Mouse (Mus musculus): ENCODE results near the gene 5830473C10Rik.
"Not testable (repeated sequence)": the region's sequence is repeated elsewhere in the genome, so short reads cannot be mapped to it uniquely, and the experiment has no call there.

5830473C10Rik gene

DNA sequence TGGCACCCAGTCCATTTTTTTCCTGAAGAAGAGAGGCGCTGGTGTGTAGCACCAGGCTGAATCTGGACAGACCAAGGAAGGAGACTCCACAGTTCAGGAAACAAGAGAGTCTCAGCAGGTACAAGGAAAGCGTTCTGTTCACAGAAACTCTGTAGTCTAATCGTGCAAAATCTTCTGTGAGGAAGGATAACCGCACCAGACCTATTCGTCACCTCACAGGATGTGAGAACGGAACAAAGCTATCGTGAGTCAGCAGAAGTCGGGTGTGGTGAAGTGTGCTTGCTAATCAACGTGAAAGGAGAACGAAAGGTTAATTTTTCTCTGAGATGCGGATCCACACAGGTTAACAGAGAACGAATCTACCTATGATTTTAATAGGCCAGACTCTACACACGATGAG lies 34.0 kb downstream of the 5830473C10Rik start:
- DNase-seq (ENCODE audit: low spot score): no peak

- no peak for DNase-seq (ENCODE audit: low spot score)
Observed at GRCm38 (mm10) chr5:90596155-90596554, 35.2 kb downstream of the 5830473C10Rik start.

- DNase-seq (ENCODE audit: low spot score): no peak
Observed at GRCm38 (mm10) chr5:90601469-90601868, 40.6 kb downstream of the 5830473C10Rik start.

- no peak for DNase-seq (ENCODE audit: low spot score)
Observed at GRCm38 (mm10) chr5:90603407-90603923, 42.6 kb downstream of the 5830473C10Rik start.

- DNase-seq (ENCODE audit: low spot score): no peak
Observed at GRCm38 (mm10) chr5:90608906-90609305, 48.0 kb downstream of the 5830473C10Rik start.

GRCm38 (mm10) chr5:90611388-90611787 lies 50.5 kb downstream of the 5830473C10Rik start:
- no peak for DNase-seq (ENCODE audit: low spot score)

DNA sequence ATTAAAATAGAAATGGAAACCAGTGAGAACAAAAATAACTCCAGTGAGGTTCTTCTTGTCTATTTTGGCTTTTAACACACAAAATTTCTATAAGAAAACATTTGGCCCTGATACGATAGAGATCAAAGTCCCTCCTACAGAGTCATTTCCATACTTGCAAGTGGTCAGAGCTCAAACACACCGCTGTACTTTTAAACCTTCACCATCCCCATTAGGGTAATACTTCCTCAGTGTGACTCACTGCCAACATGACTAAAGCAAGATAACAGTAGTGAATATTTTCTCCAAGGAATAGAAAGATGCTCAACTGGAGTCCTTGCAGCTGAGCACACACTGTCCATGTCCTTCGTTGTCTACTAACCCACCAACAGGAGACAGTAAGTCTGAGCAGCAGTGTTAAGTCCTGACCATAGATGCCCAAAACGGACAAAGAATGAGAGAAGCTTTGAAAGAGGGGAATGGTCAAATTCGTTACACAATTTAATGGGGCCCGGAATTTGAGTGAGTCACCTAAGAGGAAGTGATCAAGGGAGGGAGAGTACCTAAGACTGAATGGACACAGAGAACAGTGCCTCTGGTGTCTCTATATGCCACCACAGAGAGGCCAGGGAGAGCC lies 51.2 kb downstream of the 5830473C10Rik start:
- no peak for DNase-seq (ENCODE audit: low spot score)

DNA sequence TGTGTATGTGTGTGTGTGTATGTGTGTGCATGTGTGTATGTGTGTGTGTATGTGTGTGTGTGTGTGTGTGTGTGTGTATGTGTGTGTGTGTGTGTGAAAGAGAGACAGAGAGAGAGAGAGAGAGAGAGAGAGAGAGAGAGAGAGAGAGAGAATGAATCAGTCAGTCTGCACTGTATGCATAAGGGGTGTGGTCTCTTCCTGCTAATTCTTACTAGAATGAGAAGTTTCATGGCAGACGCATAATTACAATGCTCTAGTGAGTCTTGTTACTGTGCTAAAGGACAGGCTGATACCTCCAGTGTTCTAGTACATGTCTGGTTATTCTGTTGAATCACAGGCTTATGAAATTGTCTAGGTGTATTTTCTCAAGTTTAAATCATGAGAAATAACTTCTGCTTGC lies 51.8 kb downstream of the 5830473C10Rik start:
- DNase-seq (ENCODE audit: low spot score): not testable (repeated sequence)

GRCm38 (mm10) chr5:90617859-90618258 lies 57.0 kb downstream of the 5830473C10Rik start:
- no peak for DNase-seq (ENCODE audit: low spot score)

GRCm38 (mm10) chr5:90621316-90621715 lies 60.4 kb downstream of the 5830473C10Rik start:
- no peak for DNase-seq (ENCODE audit: low spot score)

GRCm38 (mm10) chr5:90621726-90622125 lies 60.8 kb downstream of the 5830473C10Rik start:
- DNase-seq (ENCODE audit: low spot score): no peak

GRCm38 (mm10) chr5:90623209-90623608 lies 62.3 kb downstream of the 5830473C10Rik start:
- no peak for DNase-seq (ENCODE audit: low spot score)

DNA sequence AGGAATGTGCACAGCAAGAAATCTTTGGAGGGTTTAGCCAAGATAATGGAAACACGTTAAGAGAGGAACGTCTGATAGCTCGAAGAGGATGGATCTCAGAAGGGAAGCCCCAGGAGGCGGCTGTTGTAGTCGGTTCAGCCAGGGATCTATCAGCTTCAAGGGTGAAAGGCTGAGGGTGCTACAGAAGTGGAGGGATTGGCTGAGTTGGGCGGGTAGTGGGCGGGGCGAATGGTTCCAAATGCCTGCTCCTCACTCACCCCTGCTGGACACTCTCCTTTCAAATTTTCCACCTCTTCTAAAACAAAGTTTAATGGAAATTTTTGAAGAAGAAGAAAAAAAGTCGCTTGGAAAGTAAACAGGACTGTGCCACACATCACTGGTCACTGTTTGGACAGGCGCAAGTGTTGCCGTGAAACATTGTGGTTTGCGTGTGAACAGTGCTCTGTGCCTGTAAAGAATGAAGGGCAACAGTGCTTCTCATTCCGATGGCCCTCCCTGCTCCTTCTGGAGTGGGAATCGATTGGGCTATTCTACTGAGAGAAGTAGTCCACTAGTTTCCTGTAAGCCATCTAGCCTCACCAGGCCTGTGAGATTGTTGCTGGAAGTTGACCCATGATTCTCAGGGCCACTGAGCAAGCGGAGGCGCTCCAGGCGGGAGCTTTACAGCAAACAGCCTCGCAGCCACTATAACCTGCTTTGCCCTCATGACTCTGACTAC lies 64.0 kb downstream of the 5830473C10Rik start:
- no peak for DNase-seq (ENCODE audit: low spot score)

- DNase-seq (ENCODE audit: low spot score): no peak
Observed at GRCm38 (mm10) chr5:90627423-90627822, 66.5 kb downstream of the 5830473C10Rik start.

DNA sequence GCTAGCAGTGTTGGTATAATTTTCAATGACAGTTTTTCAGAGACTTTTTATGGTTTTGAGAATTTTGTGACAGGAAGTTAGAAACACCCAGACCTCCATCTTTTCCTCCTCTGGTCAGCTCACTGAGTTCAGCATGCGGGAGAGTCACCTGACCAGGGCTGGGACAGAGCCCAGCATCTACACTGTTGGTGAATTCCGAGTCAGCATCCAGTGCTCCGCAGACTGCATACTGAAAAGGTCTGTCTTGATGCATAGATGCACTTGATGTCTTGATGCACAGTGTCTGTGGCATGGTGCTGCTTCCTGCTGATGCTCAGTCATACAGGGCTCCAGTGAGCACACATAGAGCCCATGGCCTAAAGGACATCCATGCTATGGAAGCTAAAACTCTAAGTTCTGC lies 67.1 kb downstream of the 5830473C10Rik start:
- no peak for DNase-seq (ENCODE audit: low spot score)

- no peak for DNase-seq (ENCODE audit: low spot score)
Observed at GRCm38 (mm10) chr5:90628530-90628929, 67.6 kb downstream of the 5830473C10Rik start.

GRCm38 (mm10) chr5:90634885-90635284 lies 74.0 kb downstream of the 5830473C10Rik start:
- no peak for DNase-seq (ENCODE audit: low spot score)

DNA sequence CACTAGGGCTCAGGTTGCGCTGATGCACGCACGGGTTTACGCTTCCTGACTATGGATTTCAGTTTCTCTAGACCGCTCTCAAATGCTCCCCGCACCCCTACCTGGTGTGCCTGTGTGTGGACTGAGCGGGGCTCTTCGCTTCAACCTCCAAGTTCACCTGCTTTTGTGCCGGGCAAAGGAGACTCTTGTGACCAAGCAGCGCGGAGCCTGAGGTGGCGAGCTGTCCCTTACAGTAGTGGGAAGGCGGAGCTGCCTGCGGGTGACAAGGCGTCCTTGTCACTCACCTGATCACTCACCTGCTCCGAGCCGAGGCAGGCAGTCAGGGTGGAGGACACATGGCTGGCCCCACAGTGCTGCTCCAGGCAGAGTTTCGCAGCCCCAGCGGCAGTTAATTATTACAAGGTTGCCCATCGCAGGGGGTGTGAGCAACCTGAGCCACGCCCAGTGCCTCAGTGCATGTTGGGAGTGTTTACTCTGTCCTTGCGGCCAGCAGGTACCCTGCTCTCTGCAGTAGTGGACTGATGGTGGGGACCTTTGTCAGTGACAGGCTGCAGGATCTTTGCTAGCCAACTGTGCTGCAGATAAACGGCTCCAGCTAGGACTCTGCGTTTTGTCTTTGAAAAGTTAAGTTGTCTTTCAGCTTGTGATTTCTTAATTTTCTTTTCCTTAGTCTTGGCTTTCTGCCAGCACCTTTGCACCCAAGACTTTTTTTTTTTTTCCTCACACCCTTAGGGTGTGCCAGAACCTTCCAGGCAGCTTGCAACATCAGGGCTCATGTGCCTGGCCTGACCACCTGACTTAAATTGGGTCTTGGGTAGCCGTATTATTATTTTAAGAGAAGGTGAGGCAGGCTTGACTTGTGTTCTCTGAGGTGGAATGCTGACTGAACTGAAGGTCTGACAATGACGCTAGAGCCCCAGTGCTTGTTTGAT lies 79.6 kb downstream of the 5830473C10Rik start, which contains the start of gene Rassf6:
TSS of gene Rassf6 (minus strand) at position 372 of the 932 bp plus-strand sequence.
- peak; percentile 53 for DNase-seq (ENCODE audit: low spot score)

DNA sequence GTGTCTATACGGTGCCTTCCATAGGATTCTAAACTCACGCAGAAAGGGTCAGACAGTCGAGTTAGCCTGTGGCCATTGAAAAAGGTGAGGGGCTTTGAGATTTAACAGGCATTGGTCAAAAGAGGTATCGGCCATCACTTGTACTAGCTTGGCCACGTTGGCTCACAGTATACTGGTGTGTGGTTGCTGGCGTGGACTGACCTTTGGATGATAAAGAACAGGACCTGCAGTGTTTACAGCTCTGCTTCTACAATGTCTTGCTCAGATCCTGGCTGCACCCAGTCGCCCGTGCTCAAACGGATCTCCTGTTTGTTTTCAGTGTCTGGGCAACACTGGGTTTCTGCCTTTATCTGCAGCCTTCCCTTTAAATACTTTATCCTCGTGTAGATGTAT lies 80.3 kb downstream of the 5830473C10Rik start:
- no peak for DNase-seq (ENCODE audit: low spot score)

DNA sequence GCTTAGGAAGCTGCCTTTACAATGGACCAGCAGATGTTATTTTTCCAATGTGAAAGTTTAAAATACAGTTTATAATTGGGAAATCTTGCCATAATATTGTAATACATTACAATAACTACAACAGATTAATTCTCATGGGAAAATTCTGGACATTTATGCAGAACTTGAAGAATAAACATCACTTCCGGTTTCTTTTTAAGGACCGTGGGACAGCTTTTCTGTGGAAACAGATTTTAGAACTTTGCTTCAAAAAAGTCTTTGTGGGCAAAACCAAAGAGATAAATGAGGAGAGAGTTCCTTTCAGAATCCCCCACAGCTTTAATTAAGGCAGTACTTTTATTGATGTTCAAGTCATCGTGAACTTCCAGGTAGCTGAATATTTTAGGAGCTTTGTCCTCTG lies 84.7 kb downstream of the 5830473C10Rik start:
- no peak for DNase-seq (ENCODE audit: low spot score)

DNA sequence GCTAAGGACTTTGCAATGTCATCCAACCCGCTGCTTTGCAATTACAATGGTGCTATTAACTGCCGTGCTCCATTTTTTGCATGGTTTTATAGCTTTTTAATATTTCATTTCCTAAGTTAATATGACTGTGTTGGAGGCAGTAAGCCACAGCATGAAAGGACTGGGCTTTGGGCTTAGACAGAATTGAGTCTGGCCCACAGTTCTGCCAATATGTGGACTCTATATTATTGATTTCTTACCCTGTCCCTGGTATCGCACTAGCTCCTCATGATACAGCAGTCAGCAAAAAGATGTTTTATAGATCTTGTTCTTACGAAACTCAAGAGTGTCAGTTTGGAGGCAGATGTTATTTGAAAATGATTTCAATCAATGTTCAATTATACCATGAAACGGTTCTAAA lies 85.5 kb downstream of the 5830473C10Rik start:
- no peak for DNase-seq (ENCODE audit: low spot score)
